Mouse (Mus musculus) kidney, postnatal 25 days (tissue): ENCODE measurements at regions not wholly inside any gene's neighbourhood (a gene's known extent, or its start where the extent isn't known, plus 50 kb on each side); places are given as distances from the start of the nearest gene placed in this dataset.

Experiments
- DNase-seq, 2 experiments: peaks; one replicate each; pipeline ENCODE4 v3.0.0; 2021; ENCODE audit warnings: mixed read lengths in 2 of 2

DNA sequence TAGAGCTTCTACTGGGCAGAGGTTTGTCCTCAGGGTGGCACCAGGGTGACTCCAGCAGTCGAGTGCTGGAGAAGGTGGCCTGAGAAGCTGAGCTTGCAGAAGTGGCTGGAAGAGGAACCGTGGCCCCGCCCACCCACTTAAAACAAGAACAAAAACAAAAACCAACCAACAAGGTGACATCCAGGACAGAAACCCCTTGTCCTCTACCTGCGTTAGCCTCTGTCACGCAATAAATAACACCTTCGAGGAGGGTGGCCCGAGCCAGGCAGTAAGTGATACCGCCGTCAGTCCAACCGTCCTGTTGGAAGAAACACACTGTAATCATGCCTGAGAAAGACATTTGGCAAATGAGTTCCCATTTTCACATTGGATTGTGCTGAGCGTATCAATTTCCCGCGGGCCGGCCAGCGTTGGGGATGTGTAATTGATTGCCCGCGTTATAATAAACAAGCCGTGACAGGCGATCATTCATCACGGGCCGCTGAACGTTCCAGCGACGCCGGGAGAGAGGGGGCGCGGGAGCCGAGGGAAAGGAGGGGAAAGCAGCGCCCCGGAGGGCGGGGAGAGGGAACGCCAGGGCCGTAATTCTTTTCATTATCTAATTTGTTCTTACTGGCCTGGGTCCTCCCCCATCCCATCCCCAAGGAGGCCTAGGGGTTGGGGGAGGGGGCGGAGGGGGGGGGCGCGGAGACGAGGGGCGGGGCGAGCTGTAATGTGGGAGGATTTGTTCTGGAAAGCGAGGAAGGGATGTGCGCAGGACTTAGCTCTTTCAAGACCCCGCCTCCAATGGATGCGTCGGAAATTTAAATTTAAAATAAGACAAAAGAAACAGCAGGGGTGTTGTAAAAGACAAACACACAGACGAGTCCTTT, 135.6 kb downstream of the 2410131K14Rik start:
- peak; percentile 69 to 80 for DNase-seq

DNA sequence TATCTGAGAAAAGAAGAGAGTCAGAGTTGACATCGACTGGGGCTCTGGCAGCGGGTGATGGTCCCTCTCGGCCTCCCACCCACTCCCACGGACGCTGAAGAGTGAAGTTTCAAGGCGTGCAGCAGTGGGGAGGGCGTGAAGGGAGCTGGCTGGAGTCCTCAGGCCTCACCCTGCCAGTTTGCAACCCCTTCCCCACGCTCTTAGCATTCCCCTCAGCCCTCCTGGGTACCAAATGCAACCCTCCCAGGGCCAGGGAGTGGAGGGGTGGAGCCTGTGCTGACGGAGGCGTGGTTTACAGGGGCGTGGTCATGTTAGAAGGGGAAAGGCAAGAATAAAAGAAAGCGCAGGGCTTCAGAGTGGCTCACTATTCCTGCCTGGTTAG, 136.3 kb downstream of the 2410131K14Rik start:
- DNase-seq = peak; percentile 81

DNA sequence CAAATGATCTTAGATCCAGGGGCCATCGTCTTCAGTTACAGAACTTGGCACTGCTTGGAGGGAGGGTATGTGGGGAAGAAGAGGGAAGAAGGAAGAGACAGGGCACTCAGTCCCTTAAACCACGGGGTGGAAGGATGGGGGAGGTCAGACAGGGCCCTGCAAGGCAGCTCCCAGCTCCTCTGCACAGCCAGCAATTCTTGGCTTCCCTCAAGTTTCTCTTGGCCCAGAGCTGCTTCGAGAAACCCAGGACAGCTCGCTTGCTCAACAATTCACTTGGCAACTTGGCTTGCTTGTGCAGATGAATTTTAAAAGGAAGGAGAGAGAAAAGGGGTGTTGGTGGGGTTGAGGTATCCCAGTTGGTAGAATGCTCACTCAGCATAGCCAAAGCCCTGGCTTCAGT, 141.1 kb downstream of the 2410131K14Rik start:
- DNase-seq = peak; percentile 43 to 77

DNA sequence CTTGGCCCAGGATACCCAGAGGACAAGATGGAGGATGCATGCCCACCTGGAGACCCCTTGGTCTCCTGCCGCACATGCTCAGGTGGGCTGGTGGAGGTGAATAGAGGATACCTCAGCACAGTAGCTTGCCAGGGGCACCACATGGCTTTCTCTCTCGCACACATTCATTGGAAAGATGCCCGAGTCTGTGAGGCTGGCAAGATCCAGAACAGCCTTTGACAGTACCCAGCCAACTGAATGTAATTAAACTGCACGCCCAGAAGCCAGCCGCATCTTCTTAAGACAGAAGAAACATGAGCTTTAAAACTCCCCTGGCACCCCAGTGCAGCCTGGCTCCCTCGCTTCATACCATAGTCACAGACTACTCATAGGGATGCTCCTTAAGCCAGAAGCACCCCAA, 143.4 kb downstream of the 2410131K14Rik start:
- peak in 1 of 2 experiments; percentile 23 for DNase-seq

DNA sequence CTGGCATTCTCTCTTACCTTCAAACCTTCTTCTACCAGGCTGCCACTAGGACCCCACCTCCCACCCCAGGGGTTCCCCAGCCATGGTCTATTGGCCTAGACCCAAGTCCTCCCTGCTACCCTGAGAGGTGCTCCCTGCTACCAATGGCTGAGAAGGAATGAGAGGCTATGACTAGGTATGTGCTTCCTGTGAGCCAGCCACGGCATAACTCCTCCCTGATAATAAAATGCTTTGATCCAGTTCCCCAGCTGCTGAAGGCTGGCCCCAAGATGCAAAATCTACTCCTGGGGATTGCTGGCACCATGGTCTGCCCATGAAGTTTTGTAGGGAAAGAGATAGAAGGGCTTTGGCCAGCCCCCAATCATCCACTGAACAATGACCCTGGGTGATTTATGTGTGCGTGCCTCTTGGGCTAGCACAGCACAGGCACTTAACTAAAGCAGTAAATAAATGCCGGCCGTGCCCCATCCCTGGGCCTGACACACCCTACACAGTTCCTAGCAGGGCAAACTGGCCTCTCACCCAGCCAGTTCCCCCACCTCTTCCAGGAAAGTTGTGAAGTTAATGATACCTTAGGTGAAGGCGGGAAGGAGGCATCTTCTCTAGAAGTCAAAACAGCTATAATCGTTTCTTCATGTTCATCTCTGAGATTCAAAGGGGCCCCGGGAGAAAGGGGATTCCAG, 145.8 kb downstream of the 2410131K14Rik start:
- DNase-seq = peak in 1 of 2 experiments; percentile 15

DNA sequence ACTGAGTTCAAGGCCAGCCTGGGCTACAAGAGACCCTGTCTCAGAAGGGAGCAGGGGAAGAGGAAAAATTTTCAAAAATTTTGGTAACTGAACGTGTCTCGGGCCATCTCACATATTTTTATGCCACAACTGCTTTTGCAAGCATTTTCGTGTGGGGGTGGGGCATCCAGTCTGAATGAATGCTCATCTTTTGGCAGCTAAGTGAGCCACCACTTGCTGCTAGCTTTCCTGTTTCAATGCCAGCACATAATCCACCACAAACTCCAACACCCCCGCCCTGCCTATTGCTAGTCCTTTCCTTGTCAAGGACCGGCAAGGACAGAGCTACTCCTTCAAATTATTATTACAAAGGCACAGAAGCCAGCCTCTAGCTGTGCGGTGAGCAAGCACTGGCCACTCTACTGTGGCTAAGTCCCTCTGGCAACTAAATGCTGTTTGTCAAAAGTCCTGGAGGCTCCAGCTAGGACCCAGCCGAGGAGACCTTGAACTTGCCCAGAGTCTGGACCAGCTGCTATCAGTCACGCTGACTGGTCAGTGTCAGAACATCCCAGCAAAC, 148.0 kb downstream of the 2410131K14Rik start:
- DNase-seq = peak in 1 of 2 experiments; percentile 28

DNA sequence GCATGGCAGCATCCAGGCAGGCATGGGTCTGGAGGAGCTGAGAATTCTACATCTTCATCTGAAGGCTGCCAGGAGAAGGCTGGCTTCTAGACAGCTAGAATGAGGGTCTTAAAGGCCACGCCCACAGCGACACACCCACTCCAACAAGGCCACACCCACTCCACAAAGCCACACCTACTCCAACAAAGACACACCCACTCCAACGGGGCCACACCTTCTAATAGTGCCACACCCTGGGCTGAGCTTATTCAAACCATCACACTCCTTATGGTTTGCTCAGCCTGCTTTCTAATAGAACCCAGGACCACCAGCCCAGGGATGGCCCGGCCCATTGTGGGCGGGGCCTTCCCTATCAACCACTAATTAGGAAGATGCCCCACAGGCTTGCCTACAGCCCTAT, 149.0 kb downstream of the 2410131K14Rik start:
- DNase-seq = peak in 1 of 2 experiments; percentile 16

DNA sequence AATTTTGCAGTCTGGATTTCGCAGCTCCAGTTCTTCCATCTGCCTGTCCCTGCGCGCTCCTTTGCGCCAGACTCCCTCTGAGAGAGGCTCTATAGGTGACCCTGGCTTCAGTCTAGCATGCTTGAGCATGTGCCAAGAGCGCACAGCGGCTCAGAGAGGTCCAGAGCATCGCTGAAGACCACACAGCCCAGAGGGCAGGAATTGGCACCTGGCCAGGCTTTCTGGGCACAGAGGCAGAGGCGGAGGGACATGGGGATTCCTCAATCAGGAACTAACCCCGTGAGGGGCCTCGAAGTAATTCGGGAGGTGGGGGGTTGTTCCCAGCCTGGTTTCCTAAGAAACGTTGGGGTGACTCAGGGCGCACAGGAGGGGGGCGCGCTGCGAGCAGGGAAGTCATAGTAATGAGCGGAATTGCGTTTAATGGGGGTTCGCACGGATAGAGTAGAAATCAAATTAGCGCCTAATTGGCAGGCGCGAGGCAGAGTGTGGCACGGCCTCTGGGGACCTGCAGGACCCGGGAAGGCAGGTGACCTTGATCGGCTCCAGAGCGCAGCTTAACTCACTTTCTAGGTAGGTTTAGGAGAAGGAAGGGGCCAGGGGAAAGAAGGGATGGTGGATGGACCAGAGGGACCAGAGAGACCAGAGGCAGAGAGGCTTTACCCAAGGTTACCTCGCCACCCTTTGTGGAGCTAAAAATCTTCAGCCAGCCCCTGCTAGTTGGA, 151.1 kb downstream of the 2410131K14Rik start:
- peak; percentile 23 to 34 for DNase-seq

DNA sequence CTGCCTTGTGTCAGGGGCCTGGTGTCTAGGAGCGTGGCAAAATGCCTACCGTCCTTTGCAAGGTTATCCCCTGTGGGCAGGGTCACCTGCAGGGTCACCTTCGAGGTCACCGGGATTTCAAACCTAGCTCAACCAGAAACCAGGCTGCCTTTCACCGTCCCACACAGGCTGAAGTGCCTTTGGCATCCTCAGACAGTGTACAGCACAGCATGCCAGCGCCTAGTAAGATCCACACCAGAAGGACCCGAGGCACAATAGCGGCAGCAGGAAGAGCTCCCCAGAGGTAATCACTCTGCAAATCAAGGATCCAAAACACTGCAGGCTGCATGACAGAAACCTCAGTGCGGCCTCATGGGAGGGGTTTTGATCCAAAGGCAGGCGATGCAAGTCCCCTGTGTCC, 155.9 kb downstream of the 2410131K14Rik start:
- DNase-seq = peak in 1 of 2 experiments; percentile 23

DNA sequence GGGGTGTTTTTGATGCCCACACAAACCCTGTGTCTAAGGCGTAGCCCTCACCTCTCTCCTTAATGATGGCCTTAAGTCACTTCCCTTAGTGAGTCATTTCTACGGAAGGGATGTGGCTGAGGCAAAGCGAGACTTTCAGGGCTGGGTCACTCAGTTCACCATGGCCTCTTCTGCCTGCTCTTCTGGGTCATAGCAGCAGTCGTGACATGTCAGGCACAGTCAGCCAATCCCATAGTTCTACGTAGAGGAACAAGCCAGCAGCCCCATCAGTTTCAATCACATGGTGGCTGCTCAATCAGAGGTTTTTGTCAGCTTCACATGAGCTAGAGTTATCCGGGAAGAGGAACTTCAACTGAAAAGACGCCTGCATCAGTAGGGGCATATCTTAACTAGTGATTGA, 156.1 kb upstream of the Med13l start:
- peak in 1 of 2 experiments; percentile 27 for DNase-seq

DNA sequence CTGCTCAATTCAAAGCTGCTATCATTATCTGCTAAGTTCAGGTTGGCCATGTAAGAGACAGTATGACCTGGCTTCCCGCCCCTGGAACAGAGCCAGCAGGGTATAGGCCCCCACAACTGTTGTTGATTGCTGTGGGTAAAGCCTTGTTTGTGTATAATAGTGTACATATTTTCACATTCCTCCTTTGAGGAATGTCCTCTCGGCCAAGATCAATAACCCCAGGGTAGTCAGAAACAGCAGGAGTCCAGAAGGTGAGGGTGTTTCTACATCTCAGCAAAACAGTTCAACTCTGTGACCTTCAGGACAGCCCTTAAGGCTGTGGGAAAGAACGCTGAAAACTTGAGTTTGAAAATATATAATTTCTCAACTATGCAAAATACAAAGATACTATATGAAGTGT, 155.1 kb upstream of the Med13l start:
- DNase-seq = no peak

DNA sequence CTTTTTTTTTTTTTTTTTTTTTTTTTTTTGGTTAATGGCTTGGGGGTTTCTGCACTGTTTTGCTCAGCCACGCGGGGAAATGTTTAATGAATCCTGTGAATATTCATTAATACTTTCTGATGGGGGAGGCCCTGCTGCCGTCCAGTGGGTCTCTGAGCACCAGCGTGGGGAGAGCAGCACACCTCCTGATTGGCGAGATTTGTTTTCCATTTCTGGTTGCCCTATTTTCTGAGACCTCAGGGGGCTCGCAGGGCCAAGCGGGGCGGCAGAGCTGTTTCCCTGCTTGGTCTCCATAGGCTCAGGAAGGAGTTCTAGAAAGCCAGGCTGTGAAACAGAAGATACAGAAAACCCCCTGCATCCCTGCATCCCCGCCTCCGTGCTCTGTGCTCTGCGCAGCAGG, 153.0 kb upstream of the Med13l start:
- DNase-seq = no peak

DNA sequence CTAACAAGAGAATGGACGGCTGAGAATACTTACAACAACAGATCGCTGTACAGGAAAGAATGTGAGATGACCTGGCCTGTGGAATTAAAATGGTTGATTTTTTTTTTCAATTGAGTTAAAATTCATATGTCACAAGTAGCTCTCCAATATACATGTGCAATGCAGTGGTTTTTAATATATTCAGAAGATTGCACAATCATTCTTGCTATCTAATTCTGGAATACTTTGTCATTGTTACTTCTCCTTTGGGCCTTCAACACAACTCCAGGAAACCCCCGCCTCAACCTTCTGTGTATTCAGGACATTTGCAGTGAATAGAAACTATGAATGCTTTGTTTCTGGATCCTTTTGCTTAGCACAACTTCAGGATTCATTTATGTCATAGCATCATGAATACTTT, 152.5 kb upstream of the Med13l start:
- no peak for DNase-seq

DNA sequence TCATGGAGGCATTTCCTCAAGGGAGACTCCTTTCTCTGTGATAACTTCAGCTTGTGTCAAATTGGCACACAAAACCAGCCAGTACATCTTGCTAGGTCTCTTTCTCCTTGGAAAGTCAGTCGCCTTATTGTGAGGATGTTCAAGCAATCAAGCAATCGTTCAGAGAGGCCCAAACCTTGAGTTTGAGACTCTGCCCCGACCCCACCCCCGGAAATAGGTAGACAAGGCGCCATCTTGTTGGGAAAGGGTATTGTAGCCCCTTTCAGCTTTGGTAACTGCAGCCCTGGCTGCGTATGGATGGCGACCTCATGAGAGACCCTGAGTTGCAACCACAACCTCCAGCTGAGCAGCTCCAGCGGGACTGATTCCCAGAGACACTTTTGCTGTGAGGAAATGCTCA, 151.7 kb upstream of the Med13l start:
- DNase-seq = no peak

DNA sequence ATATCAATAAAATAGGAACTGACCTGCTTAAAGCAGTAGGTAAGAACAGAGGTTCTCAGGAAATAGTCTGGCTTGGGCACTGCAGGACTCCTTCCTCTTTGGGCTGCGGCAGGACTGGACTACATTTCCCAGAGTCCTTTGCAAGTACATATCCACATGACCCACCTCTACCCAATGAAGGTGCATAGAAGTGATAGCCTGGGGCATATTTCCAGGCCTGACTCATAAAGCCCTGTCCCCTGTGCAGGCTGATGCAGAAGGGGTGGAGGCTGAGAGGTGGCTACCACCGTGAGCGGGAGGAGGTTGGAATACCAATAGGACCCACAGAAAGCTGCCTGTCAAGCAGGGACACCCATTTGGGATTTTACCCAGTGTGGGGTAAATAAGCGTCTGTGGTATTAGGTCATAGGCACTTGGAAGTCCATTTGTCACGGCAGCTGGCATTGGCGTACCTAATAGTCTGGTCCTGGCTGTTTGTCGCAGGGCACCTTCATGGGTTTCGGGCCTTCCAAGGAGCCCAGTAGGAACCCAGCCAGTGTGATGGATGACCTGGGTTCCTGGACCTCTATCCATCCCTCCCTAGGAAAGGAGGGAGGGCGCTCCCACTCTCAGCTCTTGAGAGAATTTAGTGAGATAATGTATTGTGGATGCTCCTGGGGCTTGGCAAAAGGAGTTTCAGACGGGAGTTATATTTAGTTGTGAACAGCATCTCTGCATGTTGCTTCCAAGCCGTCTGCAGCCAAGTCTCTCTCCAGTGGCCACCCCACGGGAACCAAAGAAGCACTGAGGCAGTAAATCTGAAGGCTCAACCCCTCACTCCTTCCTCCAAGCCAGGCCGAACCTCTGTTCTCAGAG, 146.8 kb upstream of the Med13l start:
- DNase-seq = peak; percentile 58 to 78

DNA sequence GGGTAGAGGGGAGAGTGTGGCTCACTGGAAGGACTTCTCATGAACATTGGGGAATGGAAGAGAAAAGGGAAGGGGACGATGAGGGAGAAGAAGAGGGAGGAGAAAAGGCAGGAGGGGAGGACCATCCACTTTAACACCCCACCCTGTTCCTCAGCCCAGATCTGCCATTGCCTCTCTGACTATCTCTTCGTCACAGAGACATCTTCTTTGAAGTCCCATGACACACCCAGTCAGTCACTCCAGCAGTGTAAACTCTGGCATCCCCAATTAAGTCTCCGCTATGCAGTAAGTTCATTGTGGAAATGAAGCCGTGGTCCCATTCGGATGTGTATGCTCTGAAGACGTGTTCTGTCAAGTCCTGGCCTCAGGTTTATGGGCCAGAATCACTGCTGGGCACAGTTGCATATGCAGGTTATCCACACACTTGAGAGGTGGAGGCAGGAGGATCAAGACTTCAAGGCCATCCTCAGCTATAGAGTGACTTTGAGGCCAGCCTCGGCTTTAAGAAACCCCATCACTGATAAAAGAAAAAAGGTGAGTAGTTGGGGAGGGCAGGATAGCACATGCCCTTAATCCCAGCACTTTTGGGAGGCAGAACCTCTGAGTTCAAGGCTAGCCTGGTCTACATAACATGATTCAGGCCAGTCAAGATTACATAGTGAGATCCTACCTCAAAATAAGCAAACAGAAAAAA, 141.0 kb upstream of the Med13l start:
- no peak for DNase-seq

DNA sequence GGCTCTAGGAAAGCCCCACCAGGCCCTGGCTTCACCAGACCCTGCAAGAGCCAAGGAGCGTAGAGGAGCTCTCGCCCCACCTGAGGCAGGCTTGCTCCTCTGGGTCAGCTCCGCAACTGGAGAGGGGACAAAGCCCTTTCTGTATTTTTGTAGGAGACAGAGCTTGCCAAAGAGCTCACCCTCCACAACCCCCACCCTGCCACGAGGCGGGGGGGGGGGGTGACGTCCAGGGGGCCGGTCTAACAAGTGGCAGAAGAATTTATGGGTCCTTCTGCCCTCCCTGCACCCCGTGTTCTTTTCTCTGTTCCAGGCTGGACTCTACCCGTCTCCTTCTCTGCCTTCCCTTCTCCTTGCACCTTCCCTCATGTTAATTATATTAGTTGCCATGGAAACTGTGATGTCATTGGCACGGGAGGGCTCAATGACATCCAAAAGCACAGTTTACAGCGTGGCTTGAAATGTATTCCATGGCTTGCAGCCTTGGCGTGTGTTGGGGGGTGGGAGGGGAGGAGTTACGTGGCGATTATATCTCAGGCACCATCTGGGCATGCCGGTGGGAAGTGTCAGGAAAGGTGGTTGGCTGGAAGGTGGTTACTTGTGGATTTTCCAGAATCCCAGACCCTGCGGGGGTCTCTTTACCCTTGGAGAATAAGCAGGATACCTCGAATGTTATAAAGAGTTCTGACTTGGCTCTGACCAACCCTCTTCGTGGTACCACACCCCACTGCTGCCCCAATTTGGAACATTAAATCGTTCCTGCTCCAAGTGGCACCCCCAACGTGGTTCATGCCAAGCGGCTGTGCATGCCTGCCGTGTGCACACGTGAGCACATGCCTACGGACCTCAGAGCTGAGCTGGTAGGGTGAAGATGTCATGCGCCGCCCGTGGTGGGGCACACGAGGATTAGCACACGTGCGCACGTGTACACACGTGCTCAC, 138.3 kb upstream of the Med13l start:
- peak; percentile 18 to 72 for DNase-seq

DNA sequence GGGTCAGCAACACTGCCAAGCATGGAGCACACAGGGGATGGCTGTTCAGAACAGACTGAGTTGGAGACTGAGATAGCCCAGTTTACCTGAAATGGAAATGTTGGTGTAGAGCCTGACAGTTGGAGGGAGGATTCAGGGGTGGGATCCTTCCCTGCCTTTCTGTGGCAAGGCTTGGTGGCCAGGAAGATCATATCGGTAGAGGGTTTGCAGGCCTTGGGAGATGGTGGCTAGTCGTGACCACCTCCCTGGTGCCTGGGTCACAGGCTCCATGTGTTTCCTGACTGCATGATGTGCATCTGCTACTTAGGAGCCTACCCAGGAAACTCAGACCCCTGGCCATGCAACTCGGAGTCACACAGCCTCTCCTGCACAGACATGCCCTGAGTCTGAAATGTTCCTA, 136.3 kb upstream of the Med13l start:
- no peak for DNase-seq

DNA sequence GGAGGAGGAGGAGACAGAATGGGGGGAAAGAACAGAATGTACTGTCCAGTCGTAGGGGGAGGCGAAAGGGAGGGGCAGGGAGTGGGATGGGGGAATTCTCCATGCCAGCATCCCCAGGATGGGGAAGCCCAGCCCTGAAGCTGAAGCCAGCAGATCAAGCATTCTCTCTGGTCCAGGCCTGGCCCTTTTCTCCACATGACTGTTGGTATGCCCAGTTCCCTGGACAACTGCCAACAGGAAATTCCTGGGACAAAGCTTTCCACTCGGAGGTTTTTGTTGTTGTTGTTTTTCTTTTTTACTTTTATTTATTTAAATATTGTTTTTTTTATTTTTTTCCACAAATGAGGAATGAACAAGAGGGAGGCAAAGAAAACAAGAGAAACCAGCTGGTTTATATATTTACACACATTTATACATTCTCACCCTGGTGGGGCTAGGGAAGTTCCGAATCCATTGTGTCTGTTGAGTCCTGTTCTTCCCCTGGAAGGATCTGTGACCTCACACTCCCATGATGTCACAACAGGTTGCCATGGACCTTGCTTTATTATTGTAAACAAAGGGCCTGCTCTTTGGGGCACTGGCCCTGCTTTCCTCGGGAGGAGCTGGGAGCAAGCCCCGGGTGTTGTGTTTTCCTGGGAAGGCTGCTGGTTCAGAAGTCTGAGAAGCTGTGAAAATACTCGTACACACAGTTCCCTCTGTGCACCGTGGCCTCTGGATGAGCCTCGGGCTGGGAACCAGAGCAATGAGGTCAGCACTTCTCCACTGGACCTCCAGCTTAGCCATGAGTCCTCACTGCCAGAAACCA, 135.5 kb upstream of the Med13l start:
- peak; percentile 87 to 91 for DNase-seq
